Mouse (Mus musculus) small intestine, adult 2 months (tissue): ENCODE results near the gene Obsl1.

Experiments used
- CTCF ChIP-seq: fragments of 200-500 bp; IDR thresholded peaks from 2 replicates; pipeline ENCODE4 v1.5.1; 2012; ENCODE audit warnings: low read depth, mild to moderate bottlenecking, control low read depth, inconsistent platforms, low read length, moderate library complexity, mixed read lengths; ENCODE audit not compliant: insufficient replicate concordance, insufficient read length; ENCODE audit errors: extremely low read depth
- POLR2A ChIP-seq: fragments of 200-500 bp; IDR thresholded peaks from 2 replicates; pipeline ENCODE4 v1.6.1; 2012; ENCODE audit warnings: low read depth, mild to moderate bottlenecking, control low read depth, inconsistent platforms, low read length, moderate library complexity

DNA sequence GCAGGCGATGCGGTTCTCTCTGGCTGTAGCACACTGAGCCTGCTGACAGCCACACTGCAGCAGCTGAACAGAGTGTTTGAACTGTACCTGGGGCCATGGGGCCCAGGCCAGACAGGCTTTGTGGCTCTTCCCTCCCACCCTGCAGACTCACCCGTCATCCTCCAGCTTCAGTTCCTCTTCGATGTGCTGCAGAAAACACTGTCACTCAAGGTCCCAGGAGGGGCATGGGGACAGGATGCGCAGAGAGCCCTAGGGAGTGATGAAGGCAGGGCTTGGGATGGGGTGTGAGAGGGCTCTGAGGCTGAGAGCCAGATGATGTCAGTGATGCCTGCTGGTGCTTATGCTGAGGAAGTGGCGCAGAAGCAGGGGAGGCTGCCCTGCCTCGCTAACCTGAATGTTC, 18.4 kb upstream of the Obsl1 start:
- TF ChIP-seq CTCF = no peak
- TF ChIP-seq POLR2A = no peak
